Mouse (Mus musculus) lung, embryonic 15.5 days (tissue): Measurements from ENCODE around the gene Cep78. TPM values are rescaled to one million over a fixed set of nuclear protein-coding genes. Genes with fewer than 3 reads are reported as not detected.

Experiments used
- ATAC-seq: fragments of 200-750 bp; cut with Nextera tagmentation; 2 replicates; pipeline ENCODE4 v1.8.0; 2017; ENCODE audit warnings: moderate number of reproducible peaks, borderline replicate concordance; ENCODE audit not compliant: low FRiP score, low TSS enrichment; ENCODE audit errors: extremely low read depth
- H3K27ac ChIP-seq: fragments of 300-500 bp; sonication (generic); 2 replicates; pipeline ENCODE4 v1.5.1; 2015; ENCODE audit warnings: moderate library complexity, mild to moderate bottlenecking, inconsistent platforms
- H3K27me3 ChIP-seq: fragments of 300-500 bp; sonication (generic); 2 replicates; pipeline ENCODE4 v1.6.1; 2015; ENCODE audit warnings: inconsistent platforms
- H3K36me3 ChIP-seq: fragments of 300-500 bp; sonication (generic); 2 replicates; pipeline ENCODE4 v1.6.1; 2015; ENCODE audit warnings: inconsistent platforms
- H3K4me1 ChIP-seq: fragments of 300-500 bp; sonication (generic); 2 replicates; pipeline ENCODE4 v1.6.1; 2015; ENCODE audit warnings: inconsistent platforms
- H3K4me2 ChIP-seq: fragments of 300-500 bp; sonication (generic); 2 replicates; pipeline ENCODE4 v1.6.1; 2015; ENCODE audit warnings: inconsistent platforms, mild to moderate bottlenecking, moderate library complexity
- H3K4me3 ChIP-seq: fragments of 300-500 bp; sonication (generic); 2 replicates; pipeline ENCODE4 v1.5.1; 2015; ENCODE audit warnings: mild to moderate bottlenecking, inconsistent platforms
- H3K9ac ChIP-seq: fragments of 300-500 bp; sonication (generic); 2 replicates; pipeline ENCODE4 v1.6.1; 2015; ENCODE audit warnings: inconsistent platforms
- H3K9me3 ChIP-seq: fragments of 300-500 bp; sonication (generic); 2 replicates; pipeline ENCODE4 v1.6.1; 2016; ENCODE audit warnings: inconsistent platforms
- WGBS: fragments of 180-500 bp; shearing (Covaris S2); methylation state at CpG from one replicate; pipeline ENCODE4 v1.1.7; 2015; 5-methylcytosine and 5-hydroxymethylcytosine counted together
- polyA plus RNA-seq: library from polyadenylated mRNA; unstranded; fragments of >200 nt; fragmentation: Nextera tagmentation; extraction: Ambion mirVana; gene quantifications from 2 replicates; pipeline ENCODE4 v1.2.1, GENCODE M21; 2015

Gene Cep78
- polyA plus RNA-seq, 1 experiment from 2014 or later, result 29.9 TPM

DNA sequence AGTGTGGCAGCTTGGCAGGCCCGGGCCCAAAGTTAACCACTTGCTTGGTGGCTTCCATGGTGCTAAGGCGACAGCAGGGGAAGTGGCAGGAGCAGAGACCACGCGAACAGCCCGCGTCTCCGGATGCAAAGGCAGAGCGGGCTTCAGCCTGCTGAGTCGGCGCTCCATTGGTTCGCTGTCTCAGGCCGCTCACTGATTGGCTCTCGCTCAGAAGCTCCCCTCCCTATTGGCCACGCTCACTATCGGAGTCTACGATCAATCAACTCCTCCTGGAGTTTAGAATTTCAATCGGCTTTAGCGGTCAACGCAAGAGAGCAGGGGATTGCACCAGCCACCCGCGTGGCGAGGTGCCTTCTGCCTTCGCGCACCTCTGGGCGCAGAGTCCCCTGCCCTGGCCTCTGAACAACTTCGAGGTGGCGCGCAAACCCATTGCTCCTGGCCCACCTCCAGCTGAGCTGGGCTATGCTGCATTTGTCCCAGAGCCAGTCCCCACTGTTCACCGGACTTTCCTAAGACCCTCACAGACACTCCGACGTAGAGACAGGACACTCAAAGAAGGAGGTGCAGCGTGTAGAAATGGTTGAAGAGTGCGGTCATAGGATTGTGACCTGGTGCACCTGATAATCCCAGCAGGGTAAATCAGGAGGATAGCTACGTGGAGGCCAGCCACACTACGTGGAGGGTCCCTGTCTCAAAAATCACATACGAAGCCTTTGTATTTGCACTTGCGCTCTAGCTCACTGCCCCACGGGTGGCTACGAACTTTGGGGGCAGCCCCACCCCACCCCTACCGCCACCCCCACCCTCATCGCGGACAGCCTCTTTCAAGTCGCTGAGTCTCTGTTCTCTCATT lies 59.7 kb downstream of the Cep78 start:
- peak; percentile 94 for ATAC-seq
- no peaks in the 10 kb centered on the region for H3K36me3 ChIP-seq
- peak overlapping the region; percentile 60 for H3K9ac ChIP-seq
- H3K9me3 ChIP-seq, result no peaks in the 10 kb centered on the region
- peak overlapping the region; percentile 98 for H3K27ac ChIP-seq
- peak overlapping the region; percentile 71 for H3K4me3 ChIP-seq
- WGBS, result 2% methylated on average over 43 of the region's 43 CpGs
- H3K4me1 ChIP-seq, result peaks cover 25% of the 10 kb centered on the region
- H3K27me3 ChIP-seq, result no peaks in the 10 kb centered on the region
- H3K4me2 ChIP-seq, result peak overlapping the region; percentile 89

DNA sequence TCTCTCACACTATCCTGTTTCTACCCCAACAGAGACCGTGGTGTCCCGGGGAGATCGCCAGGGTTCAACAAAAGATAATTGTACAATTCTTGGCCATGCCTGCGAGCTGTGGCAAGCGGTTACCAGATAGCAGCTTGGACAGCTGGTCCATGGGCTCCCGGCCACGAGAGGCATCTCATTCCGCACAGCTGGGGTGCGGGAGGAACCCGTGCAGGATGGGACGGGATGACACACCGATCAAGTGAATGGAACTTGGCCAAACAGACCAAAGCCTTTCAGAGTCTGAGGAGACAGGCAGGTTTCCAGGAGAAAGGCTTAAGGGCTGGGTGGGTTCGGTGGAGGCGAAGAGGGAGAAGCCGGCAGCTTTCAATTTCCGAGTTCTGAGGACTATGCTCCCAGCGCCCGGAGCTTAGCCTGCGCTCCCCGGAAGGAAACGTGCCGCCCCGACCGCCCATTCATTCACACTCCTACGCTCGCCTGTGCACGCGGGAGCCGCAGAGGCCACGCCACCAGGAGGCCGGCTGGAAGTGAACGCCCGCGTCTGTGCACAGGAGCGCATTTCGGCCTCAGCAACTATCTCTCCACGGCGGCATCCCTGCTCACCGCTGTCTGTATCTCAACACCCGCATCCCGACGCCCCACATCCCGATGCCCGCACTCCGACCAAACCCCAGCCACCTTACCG lies 60.5 kb downstream of the Cep78 start:
- Histone ChIP-seq H3K4me2 (peak overlapping the region; percentile 89), H3K4me1 (peaks cover 25% of the 10 kb centered on the region), H3K4me3 (peak overlapping the region; percentile 71), H3K9me3 (no peaks in the 10 kb centered on the region), H3K9ac (peak overlapping the region; percentile 60), H3K27me3 (no peaks in the 10 kb centered on the region), H3K36me3 (peaks cover 5% of the 10 kb centered on the region), H3K27ac (peak overlapping the region; percentile 98)
- WGBS, result under 1% methylated on average over 46 of the region's 46 CpGs
- ATAC-seq, result peak; percentile 32; the same call in 1 of the 2 replicates

GRCm38 (mm10) chr19:15923426-15923825 lies 61.4 kb downstream of the Cep78 start:
- no peak for ATAC-seq
- H3K9ac ChIP-seq, result peak overlapping the region; percentile 60

GRCm38 (mm10) chr19:15919336-15919735 lies 65.5 kb downstream of the Cep78 start:
- Histone ChIP-seq H3K27me3 (no peaks in the 10 kb centered on the region), H3K4me3 (no peak overlapping the region), H3K4me2 (no peak overlapping the region), H3K9me3 (no peaks in the 10 kb centered on the region), H3K36me3 (peaks cover 40% of the 10 kb centered on the region), H3K27ac (no peak overlapping the region), H3K4me1 (peaks cover 10% of the 10 kb centered on the region), H3K9ac (no peak overlapping the region)
- no peak for ATAC-seq
- WGBS, result 88% methylated on average over 7 of the region's 7 CpGs

More at GRCm38 (mm10) chr19:15923426-15923825, 61.4 kb downstream of the Cep78 start:
- Histone ChIP-seq H3K4me2 (peak overlapping the region; percentile 89), H3K4me1 (peaks cover 25% of the 10 kb centered on the region), H3K36me3 (peaks cover 11% of the 10 kb centered on the region), H3K27me3 (no peaks in the 10 kb centered on the region), H3K4me3 (peak overlapping the region; percentile 71), H3K27ac (peak overlapping the region; percentile 98), H3K9me3 (no peaks in the 10 kb centered on the region)
- 12% methylated on average over 9 of the region's 9 CpGs for WGBS

DNA sequence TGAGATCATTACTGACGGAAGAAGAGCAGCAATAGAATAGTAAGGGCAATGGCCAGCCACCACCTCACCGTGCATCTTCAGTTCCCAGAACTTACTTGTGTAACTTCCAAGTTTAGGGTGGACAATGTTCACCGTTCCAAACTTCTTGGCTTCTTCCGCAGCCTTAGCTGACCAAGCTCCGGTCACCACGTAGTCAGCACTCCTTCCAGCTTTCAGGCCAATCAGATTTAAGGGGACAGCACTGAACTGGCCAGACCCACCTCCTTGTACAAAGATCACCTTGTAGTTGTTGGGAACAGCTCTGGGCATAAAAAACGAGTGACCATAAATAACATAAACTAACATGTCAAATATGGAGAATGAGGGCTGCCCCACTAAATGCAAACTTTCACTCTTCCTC lies 66.7 kb downstream of the Cep78 start:
- Histone ChIP-seq H3K4me3 (no peak overlapping the region), H3K36me3 (peaks cover 52% of the 10 kb centered on the region), H3K9me3 (no peaks in the 10 kb centered on the region), H3K4me1 (peaks cover 1% of the 10 kb centered on the region; the same call in 1 of the 2 replicates), H3K4me2 (no peak overlapping the region), H3K27me3 (no peaks in the 10 kb centered on the region), H3K27ac (no peak overlapping the region), H3K9ac (no peak overlapping the region)
- WGBS, result 90% methylated on average over 7 of the region's 7 CpGs
- ATAC-seq, result no peak

DNA sequence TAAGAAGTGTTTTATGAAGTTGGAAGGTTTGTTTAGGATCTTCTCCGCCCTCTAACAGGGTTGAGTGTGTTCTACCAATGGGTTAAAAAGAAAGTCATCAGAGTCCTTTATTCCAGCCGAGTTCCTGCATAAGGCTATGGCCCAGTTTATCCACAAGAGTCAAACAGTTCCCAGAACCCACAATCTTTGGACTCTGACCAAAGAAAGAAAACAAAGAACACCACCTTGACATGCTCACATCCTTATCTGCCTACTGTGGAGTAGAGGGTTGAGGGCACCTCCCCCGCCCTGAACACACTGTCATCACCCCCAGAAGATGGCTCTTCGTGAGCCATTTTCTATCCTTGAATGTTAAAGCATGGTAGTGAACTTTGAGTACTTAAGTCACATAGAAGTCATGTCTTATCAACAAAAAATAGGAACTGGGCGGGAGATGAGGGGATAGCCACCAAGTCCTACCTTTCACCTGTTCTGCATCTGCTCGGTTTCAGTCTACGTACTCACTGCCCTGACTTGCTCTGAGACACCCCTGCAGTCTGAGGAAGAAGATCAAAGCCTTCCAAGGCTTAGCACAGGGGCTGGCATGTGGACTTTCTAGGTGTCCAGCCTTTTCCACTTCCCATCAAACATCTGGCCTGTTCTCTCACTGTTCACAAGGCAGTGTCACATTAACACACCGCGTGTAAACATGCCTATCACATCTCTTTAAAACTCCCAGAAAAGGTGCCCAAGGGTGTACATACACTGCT lies 71.4 kb downstream of the Cep78 start:
- H3K9me3 ChIP-seq, result no peaks in the 10 kb centered on the region
- H3K27ac ChIP-seq, result no peak overlapping the region
- H3K36me3 ChIP-seq, result peaks cover 77% of the 10 kb centered on the region
- H3K27me3 ChIP-seq, result no peaks in the 10 kb centered on the region
- 89% methylated on average over 9 of the region's 9 CpGs for WGBS
- H3K4me3 ChIP-seq, result no peak overlapping the region
- H3K4me1 ChIP-seq, result no peaks in the 10 kb centered on the region
- ATAC-seq, result no peak
- no peak overlapping the region for H3K4me2 ChIP-seq
- no peak overlapping the region for H3K9ac ChIP-seq

DNA sequence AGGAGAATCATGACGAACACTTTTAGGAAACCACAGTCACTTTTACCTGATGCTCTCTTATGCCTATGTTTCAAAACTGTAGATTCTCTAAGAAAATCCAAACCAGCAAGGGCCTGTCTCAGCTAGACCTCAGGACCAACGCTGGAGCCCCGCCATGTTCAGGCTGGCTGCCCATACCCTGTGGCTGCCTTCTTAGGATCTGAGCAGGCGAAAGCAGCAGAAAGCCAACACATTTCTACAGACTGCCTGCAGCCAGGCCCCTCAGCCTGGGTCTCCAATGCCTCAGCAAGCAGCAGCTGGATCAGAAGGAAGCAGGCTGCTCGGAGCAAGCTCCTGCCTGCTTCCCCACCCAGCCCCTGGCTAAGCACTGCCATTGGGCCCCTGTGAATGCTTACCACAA lies 73.3 kb downstream of the Cep78 start:
- H3K9me3 ChIP-seq, result no peaks in the 10 kb centered on the region
- H3K4me2 ChIP-seq, result no peak overlapping the region
- 88% methylated on average over 5 of the region's 5 CpGs for WGBS
- ATAC-seq, result no peak
- no peaks in the 10 kb centered on the region for H3K27me3 ChIP-seq
- H3K36me3 ChIP-seq, result peaks cover 75% of the 10 kb centered on the region
- H3K9ac ChIP-seq, result no peak overlapping the region
- H3K27ac ChIP-seq, result no peak overlapping the region
- H3K4me1 ChIP-seq, result no peaks in the 10 kb centered on the region
- H3K4me3 ChIP-seq, result no peak overlapping the region

DNA sequence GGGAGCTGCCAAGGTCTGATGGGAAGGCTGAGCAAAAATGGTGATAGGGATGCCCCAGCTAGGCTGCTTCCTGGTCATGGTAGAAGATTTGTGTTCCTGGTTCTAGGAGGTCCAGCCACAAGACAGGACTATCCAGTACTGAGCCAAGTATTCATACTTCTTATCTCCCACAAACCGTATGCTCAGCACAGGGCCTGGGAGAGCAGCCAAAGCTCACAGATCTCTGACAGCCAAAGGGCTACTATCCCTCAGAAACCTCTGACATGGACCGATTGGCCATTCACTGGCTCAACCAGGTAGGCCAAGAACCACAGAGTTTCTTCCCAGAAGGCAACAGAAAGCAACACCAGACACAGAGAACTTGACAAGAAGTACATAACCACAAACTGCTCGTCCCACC lies 73.8 kb downstream of the Cep78 start:
- H3K9ac ChIP-seq, result no peak overlapping the region
- H3K4me2 ChIP-seq, result no peak overlapping the region
- no peaks in the 10 kb centered on the region for H3K27me3 ChIP-seq
- no peaks in the 10 kb centered on the region for H3K4me1 ChIP-seq
- 63% methylated on average over 3 of the region's 3 CpGs for WGBS
- ATAC-seq, result 0 out of 2 replicates have a peak, but pooled peaks have one; percentile 23
- peaks cover 77% of the 10 kb centered on the region for H3K36me3 ChIP-seq
- no peaks in the 10 kb centered on the region for H3K9me3 ChIP-seq
- no peak overlapping the region for H3K27ac ChIP-seq
- H3K4me3 ChIP-seq, result no peak overlapping the region

GRCm38 (mm10) chr19:15910488-15910887 lies 74.3 kb downstream of the Cep78 start:
- WGBS, result 79% methylated on average over 1 of the region's 1 CpGs
- no peak for ATAC-seq
- peaks cover 82% of the 10 kb centered on the region for H3K36me3 ChIP-seq

DNA sequence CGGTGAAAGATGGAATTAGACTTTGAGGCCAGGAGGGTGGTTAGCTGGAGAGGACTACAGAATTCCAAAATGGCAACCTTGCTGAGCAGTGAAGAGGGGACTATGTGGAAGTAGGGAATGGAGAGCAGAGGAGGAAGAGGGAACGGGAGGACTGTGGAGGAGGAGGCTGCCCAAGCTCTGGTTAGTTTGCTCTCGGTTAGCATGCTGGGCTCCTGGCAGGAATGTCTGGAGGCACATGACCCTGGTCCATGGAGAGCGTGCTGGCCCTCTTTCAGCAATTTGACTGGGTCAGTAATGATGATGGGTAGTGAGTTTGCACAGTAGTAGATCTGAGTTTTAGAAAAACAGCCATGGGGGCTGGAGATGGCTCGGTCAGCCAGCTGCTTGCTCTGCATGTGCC lies 76.8 kb downstream of the Cep78 start:
- no peak for ATAC-seq
- H3K27me3 ChIP-seq, result no peaks in the 10 kb centered on the region
- H3K4me1 ChIP-seq, result no peaks in the 10 kb centered on the region
- no peaks in the 10 kb centered on the region for H3K9me3 ChIP-seq
- WGBS, result 92% methylated on average over 5 of the region's 5 CpGs
- no peak overlapping the region for H3K4me2 ChIP-seq
- no peak overlapping the region for H3K4me3 ChIP-seq
- H3K27ac ChIP-seq, result no peak overlapping the region
- H3K36me3 ChIP-seq, result peaks cover 73% of the 10 kb centered on the region
- H3K9ac ChIP-seq, result no peak overlapping the region

More at GRCm38 (mm10) chr19:15910488-15910887, 74.3 kb downstream of the Cep78 start:
- H3K4me1 ChIP-seq, result no peaks in the 10 kb centered on the region
- H3K27me3 ChIP-seq, result no peaks in the 10 kb centered on the region
- no peak overlapping the region for H3K4me3 ChIP-seq
- no peak overlapping the region for H3K4me2 ChIP-seq
- no peaks in the 10 kb centered on the region for H3K9me3 ChIP-seq
- no peak overlapping the region for H3K9ac ChIP-seq
- H3K27ac ChIP-seq, result no peak overlapping the region
